Mouse (Mus musculus): ENCODE measurements around the gene Gm20696.

DNA sequence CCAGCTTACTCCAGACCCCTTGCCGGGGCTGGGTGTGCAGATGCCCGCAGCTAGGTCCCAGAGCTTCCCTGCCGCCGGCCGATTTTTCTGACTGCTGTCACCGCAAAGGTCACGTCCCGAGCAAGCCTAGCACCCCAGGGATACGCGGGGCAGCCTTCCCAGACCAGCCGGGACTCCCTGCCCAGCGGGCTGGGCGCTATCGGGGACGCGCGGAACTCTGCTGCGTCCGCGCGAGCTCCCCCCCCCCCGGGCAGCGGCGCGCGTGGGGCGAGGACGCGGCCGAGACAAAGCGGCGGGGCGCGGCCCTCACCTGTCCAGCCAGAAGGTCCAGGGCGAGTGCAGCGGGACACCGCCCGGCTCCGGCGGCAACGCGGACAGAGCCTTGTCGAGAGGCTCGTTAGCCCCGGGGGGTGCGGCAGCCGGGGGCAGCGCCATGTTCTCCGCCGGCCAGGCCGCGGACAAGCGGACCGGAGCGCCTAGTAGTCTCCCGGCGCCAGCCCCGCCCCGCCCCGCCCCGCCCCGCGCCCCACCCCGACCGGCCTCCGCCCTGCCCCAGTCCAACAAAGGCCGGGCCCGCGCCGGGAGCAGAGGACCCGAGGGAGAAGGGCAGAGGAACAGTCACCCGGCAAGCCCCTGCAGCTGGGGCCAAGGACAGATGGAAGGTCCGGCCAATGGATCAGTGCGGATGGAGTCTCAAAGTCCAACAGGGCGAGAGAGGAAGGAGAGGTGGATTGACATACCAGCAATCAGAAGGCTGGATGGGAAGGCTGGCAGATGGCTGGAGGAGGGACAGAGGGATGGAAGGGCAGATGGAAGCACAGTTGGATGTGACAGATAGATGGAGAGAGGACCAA lies at the start of gene Gm20696, which contains the start of gene Eif4e3:
- TF ChIP-seq CTCF (IDR thresholded peaks at IDR 0.05; ENCODE audit: low read depth, low read length) (no peak), POLR2AphosphoS5 (IDR thresholded peaks at IDR 0.05; ENCODE audit: insufficient replicate concordance, low read depth, low read length) (no peak)

Measured in G1E (cell line).